ENCODE assay signal across 15 mouse cellular contexts in genomic region chr12:90332459-90332858, GRCm38 (mm10).
A peak's percentile ranks its signal among the peaks of the same experiment; 100 is the strongest.
DNase-seq lines count a peak whose midpoint lies in the region; ATAC-seq lines count a peak whose summit lies in the region.
"Had no signal": no experiment of that assay in that cellular context is flagged by ENCODE, and none has a peak within 500 bp of the region (broad histone marks: within the 10 kb centered on the region; RNA-seq: fewer than 3 reads in every experiment).

No protein-coding gene starts in this region.

- no peaks in the 10 kb centered on the region for H3K27me3 ChIP-seq in midbrain, embryonic 11.5 days (ENCODE audit: control insufficient read depth, insufficient read depth, low read length)
- no peaks in the 10 kb centered on the region for H3K27me3 ChIP-seq in midbrain, embryonic 14.5 days (ENCODE audit: control insufficient read depth, insufficient read depth, low read length)
- no peaks in the 10 kb centered on the region for H3K27me3 ChIP-seq in forebrain, embryonic 16.5 days (replicated peaks; ENCODE audit: control insufficient read depth, insufficient read depth, low read length)
- H3K27me3 ChIP-seq: forebrain, embryonic 13.5 days; heart, embryonic 13.5 days; hindbrain, embryonic 15.5 days had no signal

- WGBS in midbrain, embryonic 11.5 days, result 91% methylated on average over 3 of the region's 3 CpGs
- 94% methylated on average over 3 of the region's 3 CpGs for WGBS in midbrain, embryonic 14.5 days
- WGBS in forebrain, embryonic 16.5 days, result 92% methylated on average over 3 of the region's 3 CpGs

- H3K9me3 ChIP-seq in midbrain, embryonic 11.5 days (ENCODE audit: control insufficient read depth, low read length), result no peaks in the 10 kb centered on the region
- no peaks in the 10 kb centered on the region for H3K9me3 ChIP-seq in midbrain, embryonic 14.5 days (ENCODE audit: control insufficient read depth, low read length)
- no peaks in the 10 kb centered on the region for H3K9me3 ChIP-seq in forebrain, embryonic 16.5 days (ENCODE audit: control insufficient read depth, low read length)
- H3K9me3 ChIP-seq: embryonic facial prominence, embryonic 10.5 days; forebrain, embryonic 13.5 days; heart, embryonic 13.5 days; hindbrain, embryonic 15.5 days had no signal

- H3K4me2 ChIP-seq in midbrain, embryonic 11.5 days, result no peak overlapping the region
- no peak overlapping the region for H3K4me2 ChIP-seq in midbrain, embryonic 14.5 days (ENCODE audit: low read length)
- H3K4me2 ChIP-seq in forebrain, embryonic 16.5 days (ENCODE audit: low read length), result no peak overlapping the region
- H3K4me2 ChIP-seq: forebrain, embryonic 13.5 days; heart, embryonic 13.5 days; hindbrain, embryonic 15.5 days had no signal

- ATAC-seq in midbrain, embryonic 11.5 days (ENCODE audit: low FRiP score), result no peak
- ATAC-seq in midbrain, embryonic 14.5 days (ENCODE audit: low FRiP score, low TSS enrichment), result no peak
- ATAC-seq in forebrain, embryonic 16.5 days, result no peak
- no peak for ATAC-seq in megakaryocyte-erythroid progenitor cell, adult 5-6 weeks (replicated peaks; ENCODE audit: low FRiP score, low TSS enrichment, poor library complexity, severe bottlenecking)
- ATAC-seq: forebrain, embryonic 13.5 days; intestine, embryonic 16.5 days had no signal

- no peaks in the 10 kb centered on the region for H3K36me3 ChIP-seq in midbrain, embryonic 11.5 days (ENCODE audit: control insufficient read depth, insufficient read depth, low read length)
- H3K36me3 ChIP-seq in midbrain, embryonic 14.5 days (ENCODE audit: control insufficient read depth, insufficient read depth, low read length), result no peaks in the 10 kb centered on the region
- no peaks in the 10 kb centered on the region for H3K36me3 ChIP-seq in forebrain, embryonic 16.5 days (ENCODE audit: control insufficient read depth, insufficient read depth)
- H3K36me3 ChIP-seq: embryonic facial prominence, embryonic 10.5 days; heart, embryonic 13.5 days; hindbrain, embryonic 15.5 days had no signal

- no peak overlapping the region for H3K9ac ChIP-seq in midbrain, embryonic 11.5 days (ENCODE audit: low read length)
- no peak overlapping the region for H3K9ac ChIP-seq in midbrain, embryonic 14.5 days (replicated peaks; ENCODE audit: low read length)
- no peak overlapping the region for H3K9ac ChIP-seq in forebrain, embryonic 16.5 days (replicated peaks; ENCODE audit: low read depth, low read length)
- H3K9ac ChIP-seq: forebrain, embryonic 13.5 days; heart, embryonic 13.5 days; hindbrain, embryonic 15.5 days had no signal

- H3K4me3 ChIP-seq in midbrain, embryonic 11.5 days (ENCODE audit: low read depth, low read length), result no peak overlapping the region
- no peak overlapping the region for H3K4me3 ChIP-seq in midbrain, embryonic 14.5 days (replicated peaks; ENCODE audit: low read depth, low read length)
- H3K4me3 ChIP-seq in forebrain, embryonic 16.5 days (replicated peaks; ENCODE audit: low read length), result no peak overlapping the region
- H3K4me3 ChIP-seq: embryonic facial prominence, embryonic 10.5 days; forebrain, embryonic 13.5 days; heart, embryonic 13.5 days; hindbrain, embryonic 15.5 days had no signal

- no peak overlapping the region for H3K27ac ChIP-seq in midbrain, embryonic 11.5 days (ENCODE audit: low read depth, low read length)
- H3K27ac ChIP-seq in midbrain, embryonic 14.5 days (replicated peaks; ENCODE audit: low read depth, low read length), result no peak overlapping the region
- no peak overlapping the region for H3K27ac ChIP-seq in forebrain, embryonic 16.5 days (ENCODE audit: low read length)
- H3K27ac ChIP-seq: embryonic facial prominence, embryonic 10.5 days; forebrain, embryonic 13.5 days; heart, embryonic 13.5 days; hindbrain, embryonic 15.5 days had no signal

- peak; percentile 23 for DNase-seq in midbrain, embryonic 11.5 days (ENCODE audit: low spot score, missing footprints)
- DNase-seq in midbrain, embryonic 14.5 days, result no peak
- peak; percentile 49 for DNase-seq in cerebellum, adult 8-10 months
- DNase-seq in cerebellum, postnatal 14 days, result peak; percentile 39 to 76
- DNase-seq in spleen, postnatal 36 days (ENCODE audit: low spot score in 2 of 2), result no peak
- DNase-seq: adrenal gland, postnatal 14 days; heart, postnatal 36 days; kidney, adult 2 months had no signal

- H3K4me1 ChIP-seq in midbrain, embryonic 11.5 days (ENCODE audit: control insufficient read depth, insufficient read depth, low read length), result no peaks in the 10 kb centered on the region
- H3K4me1 ChIP-seq in midbrain, embryonic 14.5 days (ENCODE audit: control insufficient read depth, insufficient read depth, low read length), result no peaks in the 10 kb centered on the region
- H3K4me1 ChIP-seq in forebrain, embryonic 16.5 days (replicated peaks; ENCODE audit: control insufficient read depth, insufficient read depth, low read length), result no peaks in the 10 kb centered on the region
- H3K4me1 ChIP-seq: forebrain, embryonic 13.5 days; heart, embryonic 13.5 days; hindbrain, embryonic 15.5 days had no signal

Comparison
In these comparisons a context has a peak if more than half of its experiments do, and no peak if none do; other contexts are left out.
1. DNase-seq: peak in midbrain, embryonic 11.5 days (single experiment), cerebellum, adult 8-10 months (single experiment) and cerebellum, postnatal 14 days (2 of 2); none in midbrain, embryonic 14.5 days (single experiment) and spleen, postnatal 36 days (0 of 2).